Mouse (Mus musculus) E14TG2a.4 (cell line): ENCODE results near the gene Tbc1d22a.

Source experiments
- CTCF ChIP-seq: conservative IDR thresholded peaks from 2 replicates; pipeline ENCODE4 v1.5.1; 2014; ENCODE audit warnings: low read length
- NANOG ChIP-seq: IDR thresholded peaks from 2 replicates; pipeline ENCODE4 v1.6.1; 2014; ENCODE audit warnings: borderline replicate concordance, low read length, mixed read lengths
- POU5F1 ChIP-seq: IDR thresholded peaks from 2 replicates; pipeline ENCODE4 v1.6.1; 2014; ENCODE audit warnings: low read length, borderline replicate concordance

DNA sequence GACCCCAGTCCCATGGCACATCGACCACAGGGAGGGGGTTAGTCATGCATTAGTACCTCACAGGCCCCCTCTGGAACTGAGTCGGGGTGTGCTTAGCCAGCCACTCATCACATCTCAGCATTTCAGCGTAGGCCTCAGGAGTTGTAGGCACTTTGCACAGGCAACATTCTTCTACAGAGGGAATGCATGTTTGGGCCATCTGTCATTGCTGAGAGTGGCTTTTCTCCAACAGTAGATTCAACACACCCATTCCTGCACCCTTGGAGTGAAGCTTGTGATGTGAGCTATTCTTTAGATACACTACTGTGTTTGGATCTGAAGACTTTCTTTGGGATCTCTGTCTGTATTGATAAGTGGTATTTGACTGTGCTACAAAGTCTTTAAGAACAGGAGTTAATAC is 75.8 kb downstream of the Tbc1d22a start:
- TF ChIP-seq CTCF (no peak), NANOG (no peak), POU5F1 (no peak)
